Mouse (Mus musculus) bone marrow macrophage, adult 2 months (primary cell): ENCODE data around the gene Ube3a.

ENCODE experiments used
- CTCF ChIP-seq: IDR thresholded peaks from 2 replicates; pipeline ENCODE4 v1.5.1; 2012; ENCODE audit warnings: low read depth, mild to moderate bottlenecking, low read length, moderate library complexity
- POLR2A ChIP-seq: IDR thresholded peaks from 2 replicates; pipeline ENCODE4 v1.6.1; 2012; ENCODE audit warnings: mild to moderate bottlenecking, low read depth, low read length, borderline replicate concordance

- TF ChIP-seq CTCF (no peak), POLR2A (no peak)
Measured at GRCm38 (mm10) chr7:59234773-59235401, 6.3 kb downstream of the Ube3a start.
